Mouse (Mus musculus) E14TG2a.4 (cell line): ENCODE measurements at regions not wholly inside any gene's neighbourhood (a gene's known extent, or its start where the extent isn't known, plus 50 kb on each side); places are given as distances from the start of the nearest gene placed in this dataset.

ENCODE experiments used
- CTCF ChIP-seq: conservative IDR thresholded peaks from 2 replicates; pipeline ENCODE4 v1.5.1; 2014; ENCODE audit warnings: low read length
- POU5F1 ChIP-seq: IDR thresholded peaks from 2 replicates; pipeline ENCODE4 v1.6.1; 2014; ENCODE audit warnings: low read length, borderline replicate concordance

DNA sequence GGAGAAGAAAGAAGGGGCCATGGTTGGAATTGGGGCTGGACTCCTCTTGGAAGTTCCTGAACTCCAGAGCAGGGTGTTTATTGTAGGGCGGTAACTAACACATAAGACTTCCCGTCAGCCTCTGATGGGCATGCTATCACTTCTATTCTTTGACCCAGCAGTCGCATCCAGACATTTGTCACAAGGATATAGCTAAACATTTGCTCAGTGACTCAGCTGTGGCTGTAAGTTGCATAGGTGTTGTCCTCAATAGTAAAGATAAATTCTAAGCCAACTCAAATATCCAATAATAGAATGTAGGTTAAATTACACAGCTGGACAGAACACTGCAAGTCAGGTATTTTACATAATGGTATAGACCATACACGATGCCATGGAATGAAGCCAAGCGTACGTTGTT lies 154.9 kb downstream of the Pfkfb3 start:
- TF ChIP-seq CTCF (no peak), POU5F1 (no peak)
